In genomic region chr2:104318881-104319280, GRCm38 (mm10) we compare ENCODE assay signal across 9 mouse cellular contexts.
A peak's percentile ranks its signal among the peaks of the same experiment; 100 is the strongest.
DNase-seq lines count a peak whose midpoint lies in the region; ATAC-seq lines count a peak whose summit lies in the region.
"Had no signal": no experiment of that assay in that cellular context is flagged by ENCODE, and none has a peak within 500 bp of the region (broad histone marks: within the 10 kb centered on the region; RNA-seq: fewer than 3 reads in every experiment).

No protein-coding gene starts in this region.

- ATAC-seq in cerebellum, adult (ENCODE audit: insufficient number of reproducible peaks, low FRiP score, low TSS enrichment), result peak; percentile 38

- no peak for DNase-seq in cerebellum, adult 11 months
- DNase-seq in ovary, postnatal 36 days (ENCODE audit: low spot score), result peak; percentile 4
- DNase-seq in ovary, postnatal 14 days (ENCODE audit: low spot score), result no peak
- peak; percentile 69 to 84 for DNase-seq in left cerebral cortex, postnatal 14 days (ENCODE audit: low spot score in 2 of 2)
- DNase-seq in B cell, adult 2 months, result no peak
- no peak for DNase-seq in thymus, postnatal 10 days (ENCODE audit: low spot score in 2 of 2)
- DNase-seq in gastrocnemius, postnatal 10 days, result no peak
- DNase-seq: adrenal gland, postnatal 14 days had no signal

- intact Hi-C loops in left cerebral cortex, postnatal 14 days (cut with DNase I), result no loop called here

Comparison
In these comparisons a context has a peak if more than half of its experiments do, and no peak if none do; other contexts are left out.
1. DNase-seq: peak in ovary, postnatal 36 days (single experiment) and left cerebral cortex, postnatal 14 days (2 of 2); none in cerebellum, adult 11 months (single experiment), ovary, postnatal 14 days (single experiment), B cell, adult 2 months (0 of 2), thymus, postnatal 10 days (0 of 2) and gastrocnemius, postnatal 10 days (single experiment).